Mouse (Mus musculus) megakaryocyte, adult 5-6 weeks (primary cell): ENCODE measurements around the gene Pofut2. TPM values are rescaled to one million over a fixed set of nuclear protein-coding genes. Genes with fewer than 3 reads are reported as not detected.

ENCODE experiments used
- ATAC-seq: 2 replicates; pipeline ENCODE4 v1.8.0; 2016; ENCODE audit warnings: mild to moderate bottlenecking, inconsistent platforms; ENCODE audit not compliant: poor library complexity, severe bottlenecking
- total RNA-seq, 2 experiments: library from RNA; stranded (forward) in 1 of 2; stranded (reverse) in 1 of 2; fragments of 153-499, 151-499 nt in 1 of 2; fragments of 221-1000, 200-1000 nt in 1 of 2; gene quantifications; 2 replicates each; pipeline versions ENCODE4 v1.2.3 to v1.2.4; 2015 to 2017

Pofut2 gene
- total RNA-seq, 2 experiments from 2014 or later, result 16.2 to 19.2 TPM

DNA sequence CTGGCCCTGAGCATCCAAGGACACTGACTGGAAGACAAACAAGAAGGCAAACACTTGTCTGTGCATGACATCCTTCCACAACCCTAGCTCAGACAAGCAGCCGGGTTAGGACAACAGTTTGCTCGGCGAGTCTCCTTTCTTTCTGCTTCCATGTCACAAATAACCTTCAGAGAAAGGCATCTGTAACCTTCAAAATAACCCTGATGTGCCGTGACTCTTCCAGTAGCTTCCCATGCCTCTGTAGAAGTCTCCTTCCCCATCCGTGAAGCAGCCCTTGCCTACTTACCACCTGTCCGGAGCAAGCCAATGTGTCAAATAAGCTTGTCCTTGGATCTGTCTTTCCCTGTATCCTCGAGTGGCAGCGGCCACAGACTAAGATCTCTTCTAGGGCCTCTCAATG is 46.7 kb downstream of the Pofut2 start:
- ATAC-seq, result no peak

DNA sequence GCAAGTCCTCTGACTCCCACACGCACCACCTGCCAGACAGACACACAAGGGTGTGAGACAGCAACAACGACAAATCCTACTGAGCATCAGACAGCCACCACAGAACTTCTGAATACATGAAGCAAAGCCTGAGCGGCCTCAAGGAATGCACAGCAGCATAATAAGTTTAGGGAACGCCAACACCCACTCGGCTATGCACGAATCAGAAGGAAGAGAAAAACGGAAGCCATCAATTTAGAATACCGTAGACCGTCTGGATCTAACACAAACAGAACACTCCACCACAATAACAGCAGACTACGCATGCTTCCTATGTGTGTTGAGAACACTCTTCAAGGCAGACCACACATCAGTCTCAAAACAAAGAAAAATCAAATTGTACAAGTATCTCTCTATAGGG is 50.0 kb downstream of the Pofut2 start:
- ATAC-seq, result no peak

DNA sequence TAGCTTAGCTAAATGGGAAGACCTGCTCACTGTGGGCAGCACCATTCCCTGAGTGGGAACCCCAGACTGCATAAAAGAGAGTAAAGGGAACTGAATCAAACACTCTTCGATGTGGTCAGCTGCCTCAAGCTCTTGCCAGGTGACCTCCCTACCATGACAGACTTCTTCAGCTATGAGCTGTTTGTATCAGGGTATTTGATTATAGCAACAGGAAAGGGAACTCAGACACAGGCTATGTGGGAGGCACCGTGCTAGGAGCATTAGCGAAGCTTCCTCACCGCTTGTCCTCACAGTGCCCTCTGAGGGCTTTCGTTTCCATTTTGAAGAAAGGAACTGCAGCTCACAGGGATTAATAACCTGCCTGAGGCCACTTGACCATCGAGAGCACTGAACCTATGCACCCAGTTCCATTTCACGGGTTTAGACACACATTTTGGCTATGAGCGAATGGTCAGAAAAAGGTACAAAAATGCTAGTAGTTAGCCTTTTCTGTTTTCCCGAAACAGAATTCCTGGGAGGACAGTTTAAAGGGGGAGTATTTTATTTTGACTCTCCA is 55.8 kb downstream of the Pofut2 start:
- 0 out of 2 replicates have a peak, but pooled peaks have one; percentile 18 for ATAC-seq

- no peak for ATAC-seq
Observed at GRCm38 (mm10) chr10:77315682-77316081, 56.7 kb downstream of the Pofut2 start.

Other genes with a start within 250 kb of the Pofut2 start
- 2.1 and 3.3 TPM in 2 replicates for gene Slc19a1, start 227.0 kb upstream of the Pofut2 start, total RNA-seq (2015)
- gene Slc19a1, start 227.0 kb upstream of the Pofut2 start, total RNA-seq (2017), result 2.6 and 4.3 TPM in 2 replicates
- gene Col18a1, start 92.7 kb upstream of the Pofut2 start, total RNA-seq (2015), result 0.09 TPM in 1 of 2 replicates, not detected in the other
- gene Col18a1, start 92.7 kb upstream of the Pofut2 start, total RNA-seq (2017), result not detected in 2 replicates
- 0.02 and 0.05 TPM in 2 replicates for gene Adarb1, start 159.1 kb downstream of the Pofut2 start, total RNA-seq (2015)
- gene Adarb1, start 159.1 kb downstream of the Pofut2 start, total RNA-seq (2017), result 0.20 and 0.37 TPM in 2 replicates